Mouse (Mus musculus): ENCODE measurements around the gene Gm4791.

The Gm4791 gene

DNA sequence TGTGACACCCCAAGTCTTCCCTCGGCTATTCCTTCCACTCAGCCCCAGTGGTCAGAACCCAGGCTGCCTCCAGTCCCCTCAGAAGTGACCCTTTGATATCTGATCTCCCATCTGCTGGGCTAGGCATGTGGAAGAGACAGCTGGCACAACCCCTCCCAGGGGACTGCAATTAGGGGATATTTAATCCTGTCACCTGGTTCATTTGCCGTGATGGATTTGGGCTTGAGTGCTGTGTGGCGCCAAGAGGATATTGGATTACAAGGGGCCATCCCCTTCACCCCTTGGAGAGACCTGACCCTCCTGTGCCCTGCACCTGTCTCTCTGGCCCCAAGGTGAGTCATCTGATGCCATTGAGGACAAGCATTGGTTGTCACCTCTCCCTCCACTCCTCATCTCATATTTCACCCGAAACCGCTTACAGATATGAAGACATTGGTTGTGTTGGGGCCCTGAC, at the start of gene Gm4791:
Gene Gm4791, plus strand, starts transcription at position 404 of the 454 bp plus-strand sequence.
- no peak for DNase-seq (ENCODE audit: low spot score)

DNA sequence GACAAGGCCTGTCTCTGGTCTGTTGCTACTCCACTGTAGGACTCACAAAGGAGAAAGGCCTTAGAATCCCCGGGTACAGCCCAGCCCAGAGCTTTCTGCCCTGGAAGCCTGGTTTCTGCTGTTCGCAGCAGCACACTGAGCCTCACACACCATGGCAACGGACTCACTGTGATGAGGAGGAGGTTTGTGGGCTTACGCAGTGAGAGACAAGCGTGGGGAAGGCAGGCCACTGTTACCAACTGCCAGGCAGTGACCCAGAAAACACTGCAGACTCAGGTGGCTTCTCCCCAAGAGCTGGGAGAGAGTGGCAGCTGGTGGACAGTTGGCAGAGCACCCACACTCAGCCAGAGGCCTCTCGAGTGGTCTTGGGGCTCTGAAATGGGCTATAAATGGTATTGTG, 42.3 kb upstream of the Gm4791 start:
- no peak for DNase-seq (ENCODE audit: low spot score)

DNA sequence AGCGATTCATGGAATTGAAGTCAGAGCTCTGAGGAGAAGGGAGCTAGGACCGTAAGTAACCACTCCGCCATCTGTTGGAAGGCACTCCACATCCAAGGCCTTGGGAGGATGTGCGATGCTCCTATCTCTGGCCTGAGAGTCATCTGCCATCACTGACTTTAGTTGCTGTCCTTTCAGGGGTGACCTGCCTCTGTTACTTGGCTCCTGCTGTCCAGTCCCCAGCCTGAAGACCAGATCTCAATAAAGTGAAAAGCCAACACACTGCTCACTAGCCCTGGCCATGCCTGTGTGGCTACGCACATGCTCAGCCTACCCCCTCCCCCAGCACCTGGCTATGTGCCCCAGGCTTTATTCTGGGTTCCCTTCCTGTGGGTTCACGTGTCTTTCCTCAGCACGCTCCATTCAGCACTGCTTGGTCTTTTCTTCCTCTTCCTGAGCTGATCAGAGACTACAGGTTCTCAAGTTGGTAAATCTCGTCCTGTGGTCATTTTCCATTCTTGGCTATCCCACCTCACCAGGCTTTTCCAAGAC, 41.1 kb upstream of the Gm4791 start:
- no peak for DNase-seq (ENCODE audit: low spot score)

DNA sequence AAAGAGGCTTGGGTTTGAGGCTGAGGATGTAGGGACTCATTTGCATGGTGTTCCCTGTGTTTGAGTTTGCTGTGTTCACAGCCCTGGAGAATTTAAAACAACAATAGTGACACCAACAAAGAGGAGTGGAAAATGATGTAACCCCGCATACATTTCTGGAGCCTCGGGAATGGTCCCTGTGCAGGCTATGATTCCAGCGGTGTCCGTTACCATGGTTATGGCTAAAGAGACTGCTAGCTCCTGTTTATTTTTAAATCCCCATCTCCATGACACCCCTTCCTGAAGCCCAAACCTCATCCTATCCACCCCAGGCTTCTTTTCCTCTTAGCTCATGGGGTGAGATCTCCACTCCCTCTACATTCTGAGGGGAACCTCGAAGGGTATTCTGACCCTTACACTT, 32.5 kb upstream of the Gm4791 start:
- no peak for DNase-seq (ENCODE audit: low spot score)

DNA sequence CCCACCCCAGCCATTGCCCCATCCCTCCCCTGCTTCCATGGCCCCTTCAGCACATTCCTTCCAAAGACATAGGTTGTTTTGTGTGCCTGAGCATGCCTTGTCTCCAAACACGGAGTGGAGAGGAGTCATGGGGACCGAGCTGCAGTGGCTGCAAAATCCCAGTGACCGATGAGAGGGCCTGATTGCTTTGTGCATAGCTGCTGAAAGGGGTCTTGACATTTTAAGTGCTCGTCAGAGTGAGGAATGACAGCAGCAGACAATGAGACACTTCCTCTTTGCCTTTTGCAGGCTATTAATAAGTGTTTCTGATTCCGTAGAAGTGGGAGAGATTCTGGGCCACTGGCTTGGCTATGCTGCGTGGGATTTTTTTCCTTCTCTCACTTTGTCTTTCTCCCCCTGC, 29.6 kb upstream of the Gm4791 start:
- no peak for DNase-seq (ENCODE audit: low spot score)

DNA sequence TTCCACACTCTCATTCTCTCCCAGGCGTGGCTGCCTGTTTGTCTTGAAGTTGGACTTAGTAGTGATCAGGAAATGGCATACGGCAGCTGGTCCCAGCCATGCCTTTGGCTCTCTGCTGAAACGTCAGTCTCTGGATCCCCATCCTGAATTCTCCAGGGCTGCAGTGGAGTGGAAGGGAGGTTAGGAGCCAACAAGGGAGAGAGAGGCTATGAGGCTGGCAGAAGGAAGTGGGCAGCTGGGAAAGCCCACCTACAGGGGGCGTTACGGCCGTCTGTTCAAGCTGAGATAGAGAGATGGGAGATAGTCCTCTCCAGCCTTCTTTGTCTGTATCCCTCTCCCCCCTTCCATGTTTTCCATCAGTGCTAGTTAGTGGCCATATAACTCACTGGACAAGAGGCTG, 29.1 kb upstream of the Gm4791 start:
- no peak for DNase-seq (ENCODE audit: low spot score)

DNA sequence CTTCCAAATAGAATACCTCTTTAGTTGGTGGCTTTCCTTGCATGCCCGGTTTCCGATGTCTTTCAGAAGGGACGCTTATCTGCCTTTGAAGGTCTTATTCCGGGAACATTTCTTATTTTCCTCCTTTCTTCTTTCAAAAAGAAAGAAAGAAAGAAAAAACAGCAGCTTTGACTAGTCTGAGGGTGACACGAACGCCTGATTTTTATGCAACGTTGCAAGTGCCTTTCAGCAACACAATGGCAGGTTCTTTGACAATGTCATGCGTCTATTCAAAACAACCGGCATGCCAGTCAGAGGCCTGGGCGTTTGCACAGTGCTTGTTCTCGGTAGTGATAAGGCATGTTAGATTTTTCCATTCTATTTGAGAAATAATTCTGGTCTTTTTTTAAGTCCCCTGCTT, 19.7 kb upstream of the Gm4791 start:
- DNase-seq (ENCODE audit: low spot score): no peak

DNA sequence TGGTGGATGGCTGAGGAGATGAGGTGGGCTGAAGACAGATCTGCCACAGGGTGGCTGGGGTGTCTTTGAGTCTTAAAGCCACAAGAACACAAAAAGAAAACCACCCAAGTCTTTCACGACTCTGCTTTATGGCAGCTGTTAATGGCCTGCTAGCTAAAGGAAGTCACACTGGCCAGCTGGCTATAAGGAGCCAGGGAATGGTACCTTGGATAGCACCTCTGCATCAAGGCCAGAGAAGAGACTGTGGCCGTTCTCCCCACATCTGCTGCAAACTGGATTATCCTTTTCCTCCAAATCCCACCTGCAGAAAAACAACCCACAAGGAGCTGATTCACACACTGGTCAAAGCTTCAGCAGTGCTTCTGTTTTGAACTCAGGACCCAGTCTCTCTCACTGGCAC, 18.4 kb upstream of the Gm4791 start:
- DNase-seq (ENCODE audit: low spot score): no peak

DNA sequence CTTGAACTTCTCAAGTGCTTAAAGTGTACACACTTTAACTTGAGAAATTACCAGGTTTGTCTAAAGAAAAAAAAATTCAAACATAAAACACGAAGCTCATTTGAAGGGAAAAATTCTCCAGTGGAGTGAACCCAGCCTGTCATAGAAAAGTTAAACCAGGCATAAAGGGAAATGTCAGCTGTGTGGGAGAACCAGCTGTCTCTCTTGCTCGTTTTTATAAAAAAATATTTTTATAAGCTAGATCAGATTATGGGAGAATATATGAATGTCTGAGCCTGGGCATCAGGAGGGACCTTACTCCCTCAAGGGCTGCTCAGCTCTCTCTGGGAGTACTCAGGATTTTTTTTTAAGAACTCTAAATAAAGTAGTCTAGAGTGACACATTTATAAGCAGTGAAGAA, 15.1 kb upstream of the Gm4791 start:
- no peak for DNase-seq (ENCODE audit: low spot score)

DNA sequence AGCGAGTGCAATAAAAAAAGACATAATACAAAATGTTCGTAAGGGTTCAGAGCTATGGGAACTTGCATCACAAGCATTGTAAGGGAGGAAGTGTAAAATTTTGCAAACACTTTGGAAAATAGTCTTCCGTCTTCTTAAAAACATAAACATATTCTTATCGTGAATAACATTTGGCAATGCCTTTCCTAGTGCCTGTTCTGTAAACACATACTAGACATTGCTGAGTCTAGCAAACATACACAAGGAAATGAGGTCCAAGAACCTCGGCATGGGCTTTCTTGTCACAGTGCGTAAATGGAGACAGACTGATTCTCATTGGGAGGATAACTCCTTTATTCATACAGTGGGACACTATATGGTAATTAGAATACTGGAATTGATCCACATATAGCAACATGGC, 43.0 kb downstream of the Gm4791 start:
- DNase-seq (ENCODE audit: low spot score): no peak

Measured in ovary, postnatal 14 days (tissue).